Mouse (Mus musculus): Measurements from ENCODE around the gene Slc1a5.

The Slc1a5 gene

DNA sequence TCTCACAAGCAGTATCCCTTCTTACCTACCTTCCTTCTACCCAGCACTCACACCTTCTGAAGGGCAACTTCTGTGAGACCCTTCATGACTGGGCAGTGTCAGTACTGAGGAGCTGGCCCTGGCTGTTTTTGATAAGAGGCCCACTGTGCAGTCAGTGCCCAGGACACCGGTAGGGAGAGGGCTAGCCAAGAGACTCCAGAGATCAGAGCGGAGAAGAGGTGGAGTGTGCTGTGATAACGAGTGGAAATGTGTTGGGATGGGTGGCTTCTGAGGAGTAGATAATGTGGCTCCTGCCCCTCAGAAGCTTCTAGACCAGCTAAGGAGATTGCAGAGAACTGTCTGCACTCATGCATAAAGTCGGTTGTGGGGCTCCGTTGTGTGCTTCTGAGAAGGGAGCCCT lies 38.7 kb downstream of the Slc1a5 start:
- no peak for DNase-seq (ENCODE audit: low spot score)

DNA sequence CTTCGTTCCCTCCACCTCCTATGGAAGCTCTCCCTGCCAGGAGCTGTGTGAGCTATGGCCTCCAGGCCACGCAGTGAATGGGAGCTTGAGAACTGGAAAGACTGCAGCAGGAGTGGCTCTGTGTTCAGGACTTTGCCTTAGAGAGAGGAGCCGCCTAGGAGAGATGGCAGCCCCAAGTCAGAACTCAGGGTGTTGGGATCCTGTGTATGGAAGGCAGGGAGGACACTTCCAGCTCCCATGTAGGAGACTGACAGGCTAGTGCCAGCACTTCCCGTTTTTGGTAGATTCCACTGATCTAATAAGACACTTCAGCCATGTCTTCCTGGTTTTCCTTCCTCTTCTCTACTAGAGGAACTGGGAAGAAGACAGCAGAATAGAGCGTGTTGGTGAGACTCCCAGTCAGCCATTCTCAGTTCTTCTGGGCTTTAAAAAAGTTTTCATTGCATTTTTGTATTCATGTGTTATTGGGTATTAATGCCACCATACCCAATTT lies 39.2 kb downstream of the Slc1a5 start:
- no peak for DNase-seq (ENCODE audit: low spot score)

DNA sequence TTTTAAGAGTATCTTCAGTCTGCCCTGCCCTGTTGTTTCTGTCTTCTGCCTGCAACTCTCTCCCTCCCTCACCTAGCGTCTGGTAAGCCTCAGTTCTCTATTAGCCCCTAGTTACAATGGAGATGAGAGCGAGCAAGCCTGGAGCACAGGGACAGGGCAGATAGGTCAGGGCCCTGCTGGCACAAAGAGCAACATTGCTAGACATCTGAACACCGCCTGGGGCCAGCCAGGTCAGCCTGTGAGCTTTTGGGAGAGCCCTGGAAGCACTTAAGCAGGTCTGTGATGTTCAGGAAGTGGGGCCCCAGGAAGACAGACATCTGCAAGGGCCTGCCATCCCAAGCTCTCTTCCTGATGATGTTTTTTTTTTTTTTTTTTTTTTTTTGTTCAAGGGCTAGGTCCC lies 40.0 kb downstream of the Slc1a5 start:
- DNase-seq (ENCODE audit: low spot score): no peak

GRCm38 (mm10) chr7:16821669-16822101 lies 40.5 kb downstream of the Slc1a5 start:
- DNase-seq (ENCODE audit: low spot score): no peak

- DNase-seq (ENCODE audit: low spot score): no peak
Observed at GRCm38 (mm10) chr7:16823734-16824133, 42.6 kb downstream of the Slc1a5 start.

DNA sequence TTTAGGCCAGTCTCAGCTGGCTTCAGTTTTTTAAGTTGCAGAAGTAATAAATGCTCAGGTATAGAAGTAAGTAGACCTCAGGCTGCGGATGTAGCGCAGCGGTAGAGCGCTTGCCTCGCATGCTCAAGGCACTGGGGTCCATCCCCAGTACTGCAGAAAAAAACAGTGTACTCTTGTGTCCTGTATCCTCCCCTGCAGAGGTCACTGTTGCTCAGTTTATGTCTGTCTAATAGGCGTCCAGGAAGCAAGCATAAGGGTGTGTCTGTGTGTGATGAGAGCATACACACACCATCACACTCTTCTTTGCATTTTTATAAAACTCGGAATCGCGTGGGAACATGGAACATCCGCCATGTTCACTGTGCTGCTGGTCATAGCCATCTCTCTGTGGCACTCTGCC lies 44.6 kb downstream of the Slc1a5 start:
- peak; percentile 41 for DNase-seq (ENCODE audit: low spot score)

GRCm38 (mm10) chr7:16826571-16826970 lies 45.4 kb downstream of the Slc1a5 start:
- no peak for DNase-seq (ENCODE audit: low spot score)

GRCm38 (mm10) chr7:16827274-16827673 lies 46.1 kb downstream of the Slc1a5 start:
- DNase-seq (ENCODE audit: low spot score): no peak

- DNase-seq (ENCODE audit: low spot score): no peak
Observed at GRCm38 (mm10) chr7:16830449-16830848, 49.3 kb downstream of the Slc1a5 start.

GRCm38 (mm10) chr7:16837916-16838803 lies 57.0 kb downstream of the Slc1a5 start:
- DNase-seq (ENCODE audit: low spot score): no peak

DNA sequence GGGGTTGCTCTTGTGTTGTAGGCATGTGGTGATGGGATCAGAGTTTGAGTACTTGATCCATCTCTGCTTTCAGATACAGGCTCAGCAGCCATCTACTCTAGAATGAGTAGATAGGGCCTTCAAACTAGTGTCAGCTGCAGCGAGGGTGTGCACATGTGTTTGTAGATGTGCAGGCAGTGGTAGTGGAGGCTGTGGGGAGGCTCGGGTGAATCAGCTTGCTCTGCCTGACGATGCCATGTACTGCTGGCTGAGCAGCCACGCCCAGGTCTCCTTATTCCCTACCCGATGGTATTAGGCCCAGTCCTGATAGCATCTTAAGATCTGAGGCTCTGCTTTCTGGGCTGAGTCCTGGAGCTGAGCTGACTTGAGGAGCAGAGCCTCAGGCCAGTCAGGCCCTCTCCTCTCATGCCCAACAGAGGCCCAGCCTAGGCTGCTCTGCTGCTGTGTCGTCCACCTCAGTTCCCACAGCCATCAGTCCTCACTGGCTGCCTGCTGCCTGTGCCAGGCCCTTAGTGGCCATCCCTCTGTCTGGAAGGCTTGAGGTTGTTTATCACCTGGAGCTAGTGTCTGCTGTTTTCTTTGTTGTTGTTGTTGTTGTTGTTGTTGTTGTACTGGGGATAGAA lies 57.8 kb downstream of the Slc1a5 start:
- no peak for DNase-seq (ENCODE audit: low spot score)

DNA sequence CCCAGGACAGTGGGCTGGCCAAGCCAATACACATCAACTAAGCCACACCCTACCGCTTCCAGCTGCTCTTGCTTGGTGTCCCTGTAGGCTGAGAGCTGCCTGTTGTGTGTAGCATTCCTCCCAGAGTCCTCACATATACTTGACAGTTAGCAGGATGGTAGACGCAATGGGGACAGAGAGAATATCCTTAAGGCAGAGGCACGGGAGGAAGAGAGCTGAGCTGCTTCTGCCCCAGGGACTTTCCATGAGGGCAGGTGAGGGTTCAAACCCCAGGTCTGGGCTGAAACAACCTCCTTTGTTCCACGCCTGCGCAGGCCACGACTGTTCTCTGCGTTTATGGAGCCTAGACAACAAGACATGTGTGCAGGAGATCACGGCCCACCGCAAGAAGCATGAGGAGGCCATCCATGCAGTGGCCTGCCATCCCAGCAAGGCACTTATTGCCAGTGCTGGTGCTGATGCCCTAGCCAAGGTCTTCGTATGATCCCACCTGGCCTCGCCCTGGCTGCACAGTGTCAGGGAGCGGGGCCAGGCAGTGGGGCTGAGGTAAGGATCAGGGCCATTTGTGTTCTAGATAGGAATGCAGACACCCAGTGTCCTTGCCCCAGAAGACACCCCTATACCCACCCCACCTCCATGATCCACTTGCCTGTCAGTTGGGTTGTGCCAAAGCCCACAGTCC lies 58.4 kb downstream of the Slc1a5 start:
- DNase-seq (ENCODE audit: low spot score): no peak

DNA sequence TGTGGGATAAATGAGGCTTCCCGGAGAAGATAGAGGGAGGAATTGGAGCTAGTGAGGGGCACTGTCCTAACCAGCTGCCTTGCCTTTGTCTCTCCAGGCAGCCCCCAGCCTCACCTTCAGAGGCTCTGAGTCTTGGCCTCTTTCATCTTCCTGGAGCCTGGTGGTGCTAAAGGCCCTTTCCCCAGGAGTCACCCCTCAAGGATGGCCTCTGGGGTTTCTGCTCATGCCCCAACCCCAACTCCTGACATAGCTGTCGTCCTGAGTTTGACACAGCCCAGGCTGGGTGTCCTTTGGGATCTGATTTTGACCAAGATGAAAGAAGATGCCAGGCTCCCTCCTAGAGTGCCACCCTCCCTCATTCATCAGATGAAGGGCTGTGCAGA lies 59.0 kb downstream of the Slc1a5 start:
- DNase-seq (ENCODE audit: low spot score): no peak

DNA sequence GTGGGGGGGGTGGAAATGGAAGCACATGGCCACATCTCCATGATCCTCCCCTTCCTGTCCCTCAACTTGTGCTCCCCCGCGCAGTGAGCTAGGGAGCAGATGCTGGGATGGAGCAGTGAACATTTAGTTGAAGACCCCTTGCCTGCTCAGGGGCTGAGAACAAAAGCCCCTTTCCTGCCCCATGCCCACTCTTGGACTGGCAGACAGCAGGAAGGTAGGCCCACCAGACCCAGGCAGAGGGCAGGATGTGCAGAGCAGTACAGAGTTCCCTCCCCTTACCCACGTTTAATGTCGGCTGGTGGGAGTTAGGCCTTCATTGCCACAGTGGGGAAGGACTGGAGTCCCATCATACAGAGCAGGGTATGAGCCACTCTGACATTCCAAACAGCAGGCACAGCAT lies 59.9 kb downstream of the Slc1a5 start:
- no peak for DNase-seq (ENCODE audit: low spot score)

DNA sequence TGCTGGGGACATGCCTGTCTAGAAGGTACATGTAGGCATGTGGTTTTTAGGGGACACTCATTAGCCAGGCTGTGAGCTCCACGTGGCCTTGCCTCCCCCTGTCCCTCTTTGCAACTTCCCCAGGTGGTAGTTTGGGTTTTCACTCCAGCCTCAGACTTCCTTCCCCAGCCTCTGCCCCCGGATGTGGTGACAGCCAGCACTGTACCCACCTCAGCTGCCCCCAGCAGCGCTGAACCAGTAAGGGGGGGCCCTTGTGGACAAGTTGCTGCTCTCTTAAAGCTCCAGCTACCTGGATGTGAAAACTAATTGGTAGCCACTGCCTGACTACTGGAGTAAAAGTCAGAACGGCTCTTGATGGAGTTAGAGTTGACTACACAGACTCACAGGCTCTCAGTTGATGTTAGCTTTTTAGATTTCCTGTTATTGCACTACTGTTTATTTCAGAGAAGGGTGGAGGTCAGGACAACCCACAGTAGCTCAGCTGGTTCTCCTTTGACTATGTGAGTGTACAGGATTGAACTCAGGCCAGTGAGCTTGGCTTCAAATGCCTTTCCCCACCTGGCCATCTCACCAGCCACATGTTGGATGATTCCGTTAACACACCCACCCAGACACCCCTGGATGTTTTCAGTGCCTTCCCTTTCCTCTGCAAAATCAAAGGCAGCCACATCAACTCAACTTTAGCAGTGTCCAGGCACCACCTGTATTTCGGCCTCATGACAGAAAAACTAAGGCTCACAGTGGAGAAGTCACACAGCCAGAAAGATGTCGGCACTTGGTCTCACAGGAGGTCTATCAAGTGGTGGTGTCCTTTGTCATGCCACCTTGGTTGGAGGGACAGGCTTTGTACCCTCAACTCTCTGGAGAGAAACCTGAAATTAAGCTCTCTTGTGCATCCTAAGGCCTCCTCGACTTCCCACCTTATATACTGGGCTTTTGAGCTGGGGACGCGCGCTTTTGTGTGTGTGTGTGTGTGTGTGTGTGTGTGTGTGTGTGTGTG lies 60.7 kb downstream of the Slc1a5 start:
- DNase-seq (ENCODE audit: low spot score): no peak

DNA sequence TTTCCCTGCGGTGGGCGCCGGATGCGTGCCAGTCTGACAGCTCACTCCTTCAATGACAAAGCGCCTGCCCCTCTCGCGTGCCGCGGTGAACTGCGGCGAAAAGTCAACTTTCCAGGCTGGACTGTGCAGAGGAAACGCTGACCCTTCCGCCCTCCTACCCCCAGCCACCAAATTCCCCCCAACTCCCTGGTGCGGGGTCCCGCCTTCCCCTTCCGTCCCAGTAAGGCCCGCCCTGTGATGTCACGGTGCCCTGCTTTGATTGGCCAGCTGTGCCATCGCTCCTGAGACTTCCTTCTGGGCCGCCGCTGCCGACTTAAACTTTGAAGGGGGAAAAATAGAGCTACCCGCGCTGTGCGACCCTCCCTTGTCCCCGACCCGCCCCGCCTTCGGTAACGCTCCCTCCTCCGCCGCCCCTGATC lies 61.5 kb downstream of the Slc1a5 start, which contains the start of gene Prkd2:
TSS of gene Prkd2 (plus strand) at position 258 of the 419 bp plus-strand sequence.
- peak; percentile 90 for DNase-seq (ENCODE audit: low spot score)

- peak; percentile 32 for DNase-seq (ENCODE audit: low spot score)
Observed at GRCm38 (mm10) chr7:16843441-16844171, 62.5 kb downstream of the Slc1a5 start.

- no peak for DNase-seq (ENCODE audit: low spot score)
Observed at GRCm38 (mm10) chr7:16844696-16845071, 63.5 kb downstream of the Slc1a5 start.

- no peak for DNase-seq (ENCODE audit: low spot score)
Observed at GRCm38 (mm10) chr7:16845072-16845819, 64.1 kb downstream of the Slc1a5 start.

- no peak for DNase-seq (ENCODE audit: low spot score)
Observed at GRCm38 (mm10) chr7:16845820-16846167, 64.7 kb downstream of the Slc1a5 start.

Data from retina, embryonic 14.5 days (tissue).